Mouse (Mus musculus): ENCODE data around the gene Slc39a2.
A peak's percentile ranks its signal among the peaks of the same experiment; 100 is the strongest.
"Not testable (repeated sequence)": the region's sequence is repeated elsewhere in the genome, so short reads cannot be mapped to it uniquely, and the experiment has no call there.

Slc39a2 gene

DNA sequence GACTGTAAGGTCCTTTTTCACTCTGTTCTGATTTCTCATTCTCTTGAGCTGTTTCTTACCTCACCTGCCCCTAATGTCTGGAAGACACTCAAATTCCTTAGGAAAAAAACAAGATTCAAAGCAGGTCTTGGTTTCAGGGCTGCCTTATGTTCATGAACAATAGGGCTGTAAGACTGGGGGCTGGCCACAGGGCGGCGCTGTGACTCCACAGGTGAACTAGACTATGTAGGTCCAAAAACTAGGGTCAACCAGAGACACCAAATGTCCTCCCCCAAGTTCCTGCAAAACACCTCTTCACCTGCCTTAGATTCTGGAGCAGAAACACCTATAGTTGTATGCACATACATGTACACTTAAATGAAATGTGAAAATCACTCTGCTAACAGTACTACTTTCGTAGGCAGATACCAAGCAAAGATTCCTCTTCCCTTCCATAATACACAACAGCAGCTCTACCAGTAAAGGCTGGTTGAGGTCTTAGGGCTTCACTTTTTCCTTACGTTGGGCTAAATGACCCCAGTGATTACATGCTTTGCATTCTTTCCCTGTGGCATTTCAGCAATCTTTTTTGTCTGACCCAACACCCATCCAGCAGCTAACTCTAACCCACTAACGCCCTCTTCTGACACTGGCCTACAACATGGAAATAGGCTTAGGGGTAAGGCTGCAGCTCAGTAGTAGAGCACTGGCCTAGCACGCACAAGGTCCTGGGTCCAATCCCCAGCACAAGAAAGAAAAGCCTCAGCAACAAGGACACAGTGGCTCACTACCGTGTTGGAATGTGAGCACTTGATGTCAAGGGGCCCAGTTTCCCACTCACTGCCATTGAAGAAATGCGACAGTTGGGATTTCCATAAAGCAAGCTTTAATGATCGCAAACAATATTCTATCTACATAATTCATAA, 10.4 kb downstream of the Slc39a2 start:
- peak; percentile 90 for DNase-seq (ENCODE audit: low spot score)

GRCm38 (mm10) chr14:51903782-51904181, 11.1 kb downstream of the Slc39a2 start:
- no peak for DNase-seq (ENCODE audit: low spot score)

DNA sequence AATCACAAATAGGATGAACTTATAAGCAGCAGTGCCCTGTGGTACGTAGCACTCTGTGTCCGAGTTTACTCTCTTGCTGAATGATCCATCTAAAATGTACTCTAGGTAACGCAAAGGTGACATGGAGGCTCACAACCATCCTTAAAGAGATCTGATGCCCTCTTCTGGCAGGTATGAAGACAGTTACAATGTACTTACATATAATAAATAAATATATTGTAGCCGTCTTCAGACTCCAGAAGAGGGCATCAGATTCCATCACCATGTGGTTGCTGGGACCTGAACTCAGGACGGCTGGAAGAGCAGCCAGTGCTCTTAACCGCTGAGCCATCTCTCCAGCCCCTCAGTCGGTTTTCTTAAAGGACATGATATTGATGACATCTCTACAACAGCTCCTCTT, 12.0 kb downstream of the Slc39a2 start:
- no peak for DNase-seq (ENCODE audit: low spot score)

- DNase-seq (ENCODE audit: low spot score), result no peak
Observed at GRCm38 (mm10) chr14:51906102-51906501, 13.4 kb downstream of the Slc39a2 start.

DNA sequence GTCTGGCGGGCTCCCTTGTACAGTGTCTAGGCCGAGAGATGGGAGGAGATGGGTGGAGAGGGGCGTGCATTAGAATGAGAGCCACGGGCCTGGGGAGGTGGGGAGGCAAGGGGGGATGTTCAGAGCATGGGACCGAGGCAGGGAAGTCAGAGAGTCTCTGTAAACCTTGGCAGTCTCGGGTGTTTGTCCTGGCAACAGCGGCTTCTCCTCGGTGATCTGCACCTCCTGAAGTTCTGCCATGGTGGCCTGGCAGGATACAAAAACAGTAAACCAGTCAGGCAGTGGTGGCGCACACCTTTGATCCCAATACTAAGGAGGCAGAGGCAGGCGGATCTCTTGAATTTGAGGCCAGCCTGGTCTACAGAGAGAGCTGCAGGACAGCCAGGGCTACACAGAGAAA, 18.6 kb downstream of the Slc39a2 start:
- DNase-seq (ENCODE audit: low spot score), result no peak

- no peak for DNase-seq (ENCODE audit: low spot score)
Observed at GRCm38 (mm10) chr14:51912391-51913061, 19.8 kb downstream of the Slc39a2 start.

DNA sequence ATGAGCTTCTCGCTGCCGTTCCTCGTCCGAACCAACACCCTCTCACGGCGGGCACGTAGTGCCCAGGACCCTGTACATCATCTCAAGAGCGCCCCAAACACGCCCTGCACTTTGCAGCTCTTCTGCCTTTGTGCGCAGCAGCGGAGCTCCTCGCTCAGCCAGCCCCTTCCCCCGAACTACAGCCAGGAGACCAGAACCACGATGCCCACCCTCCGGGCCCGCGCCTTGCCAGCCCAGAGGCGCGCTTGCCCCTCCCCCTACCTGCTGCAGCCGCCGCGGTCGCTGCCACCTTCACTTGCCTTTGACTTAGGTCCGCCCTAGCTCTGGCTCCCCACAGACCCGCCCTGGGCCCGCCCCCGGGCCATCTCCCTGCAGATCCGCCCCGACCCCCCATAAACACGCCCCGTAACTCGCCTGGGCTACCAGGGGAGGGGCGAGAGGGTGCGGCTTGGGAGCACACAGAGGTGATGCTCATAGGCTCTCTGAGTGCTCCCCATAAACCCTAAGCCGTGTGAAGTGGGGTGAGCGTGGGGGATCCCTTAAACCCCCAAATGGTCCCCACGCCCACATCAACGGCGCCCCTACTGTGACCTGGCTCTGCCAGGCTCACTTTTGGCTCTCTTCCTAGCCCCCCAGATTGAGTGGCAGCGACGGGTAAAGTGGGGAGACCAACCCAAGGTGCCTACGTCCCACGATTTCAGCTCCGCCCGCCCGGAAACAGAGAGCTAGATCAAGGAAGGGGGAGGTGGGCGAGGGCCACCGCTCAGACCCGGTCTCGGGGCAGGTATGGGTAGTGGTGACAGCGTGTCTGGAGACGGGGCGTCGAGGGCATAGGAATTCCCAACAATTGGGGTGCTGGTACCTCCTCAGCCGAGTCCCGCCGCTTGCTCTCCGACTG, 20.6 kb downstream of the Slc39a2 start:
- DNase-seq (ENCODE audit: low spot score), result peak; percentile 76

GRCm38 (mm10) chr14:51913960-51914762, 21.5 kb downstream of the Slc39a2 start, which contains the start of gene Ndrg2:
TSS of gene Ndrg2 (minus strand) at chr14:51914158.
- no peak for DNase-seq (ENCODE audit: low spot score)

DNA sequence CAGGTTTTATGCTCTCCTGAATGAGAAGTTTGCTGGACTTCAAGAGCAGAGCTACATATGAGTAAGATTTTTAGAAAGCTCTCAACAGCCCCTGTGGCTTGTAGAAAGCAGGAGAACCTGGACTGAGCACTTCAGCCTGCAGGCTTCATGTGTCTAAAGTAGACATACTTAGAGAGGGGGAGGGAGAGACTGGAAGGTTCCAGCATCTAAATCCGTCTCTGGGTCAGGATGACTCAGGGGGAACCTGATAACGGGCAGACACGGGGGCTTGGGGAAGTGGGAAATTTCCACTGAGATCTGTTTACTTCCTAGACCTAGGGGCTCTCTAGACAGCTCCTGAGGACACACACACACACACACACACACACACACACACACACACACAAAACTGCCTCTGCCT, 22.3 kb downstream of the Slc39a2 start:
- DNase-seq (ENCODE audit: low spot score), result no peak

GRCm38 (mm10) chr14:51916539-51916938, 23.9 kb downstream of the Slc39a2 start:
- DNase-seq (ENCODE audit: low spot score), result no peak

- DNase-seq (ENCODE audit: low spot score), result no peak
Observed at GRCm38 (mm10) chr14:51918125-51918524, 25.4 kb downstream of the Slc39a2 start, which contains the start of gene Tppp2. TSS of gene Tppp2 (plus strand) at chr14:51918425.

DNA sequence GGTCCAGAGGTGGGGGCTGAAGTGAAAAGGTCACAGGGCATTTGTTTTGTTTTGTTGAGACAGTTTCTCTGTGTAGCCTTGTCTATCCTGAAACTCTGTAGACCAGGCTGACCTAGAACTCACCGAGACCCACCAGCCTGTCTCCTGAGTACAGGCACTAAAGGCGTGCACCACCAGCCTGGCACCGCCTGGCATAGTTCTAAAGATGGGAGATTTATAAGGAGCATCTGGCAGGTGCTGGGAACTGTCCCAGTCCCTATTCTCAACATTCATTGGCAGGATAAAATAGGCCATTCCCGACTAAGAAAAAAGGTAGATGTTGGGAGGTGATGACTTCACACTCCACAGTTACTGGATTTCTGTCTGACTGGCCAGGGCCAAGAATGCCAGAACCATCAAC, 26.3 kb downstream of the Slc39a2 start:
- no peak for DNase-seq (ENCODE audit: low spot score)

DNA sequence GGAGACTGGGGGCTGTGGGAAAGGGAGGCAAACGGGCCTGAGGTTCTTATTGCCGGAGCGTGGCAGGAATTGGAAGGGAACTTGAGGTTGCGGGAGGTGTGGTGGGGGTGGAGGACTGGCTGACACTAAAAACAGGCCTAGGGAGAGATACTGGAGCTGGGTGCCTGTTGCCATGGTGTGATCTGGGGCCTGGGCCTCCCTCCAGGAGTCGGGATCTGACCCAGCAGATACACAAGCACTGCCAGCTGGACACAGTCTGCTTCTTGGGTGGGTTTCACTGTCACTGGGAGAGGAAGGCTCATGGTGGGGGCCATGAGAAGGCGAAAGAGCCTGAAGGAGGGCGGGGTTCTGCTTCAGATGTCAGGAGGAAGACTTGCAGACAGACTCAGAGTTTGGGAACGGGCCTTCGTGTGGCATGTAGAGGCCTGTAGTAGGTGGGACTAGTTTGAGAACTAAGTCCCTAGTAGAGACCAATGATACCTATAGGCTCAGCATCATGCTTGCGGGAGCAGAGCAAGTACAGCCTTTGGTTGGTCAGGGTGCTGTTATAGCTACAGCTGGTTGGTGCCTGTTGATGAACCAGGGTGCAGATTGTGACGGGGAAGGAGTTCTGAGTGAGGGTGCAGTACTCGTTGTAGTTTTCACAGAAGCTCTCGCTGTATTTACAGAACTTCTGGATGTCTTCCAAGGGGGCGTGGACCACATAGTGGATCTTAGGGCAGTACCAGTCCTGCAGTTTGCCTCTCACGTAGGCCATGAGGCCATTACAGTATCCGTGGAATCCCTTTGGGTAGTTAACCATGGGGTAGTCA, 29.3 kb downstream of the Slc39a2 start:
- no peak for DNase-seq (ENCODE audit: low spot score)

DNA sequence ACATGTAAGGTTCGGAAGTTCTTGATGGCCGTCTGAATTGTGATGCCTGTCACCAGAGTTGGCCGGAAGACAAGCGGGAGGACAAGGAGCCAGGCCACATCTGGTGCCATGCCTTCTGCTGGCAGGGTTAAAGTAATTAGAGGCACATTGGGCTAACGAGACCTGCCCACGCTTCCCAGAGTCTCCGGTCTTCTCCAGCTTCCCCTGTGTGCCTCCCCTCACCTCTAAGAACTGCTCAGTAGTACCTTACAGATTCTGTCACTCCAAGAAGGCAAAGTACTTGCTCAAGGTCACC, 29.8 kb downstream of the Slc39a2 start, which contains the start of gene Rnase13:
TSS of gene Rnase13 (minus strand) at position 203 of the 295 bp plus-strand sequence.
- no peak for DNase-seq (ENCODE audit: low spot score)

DNA sequence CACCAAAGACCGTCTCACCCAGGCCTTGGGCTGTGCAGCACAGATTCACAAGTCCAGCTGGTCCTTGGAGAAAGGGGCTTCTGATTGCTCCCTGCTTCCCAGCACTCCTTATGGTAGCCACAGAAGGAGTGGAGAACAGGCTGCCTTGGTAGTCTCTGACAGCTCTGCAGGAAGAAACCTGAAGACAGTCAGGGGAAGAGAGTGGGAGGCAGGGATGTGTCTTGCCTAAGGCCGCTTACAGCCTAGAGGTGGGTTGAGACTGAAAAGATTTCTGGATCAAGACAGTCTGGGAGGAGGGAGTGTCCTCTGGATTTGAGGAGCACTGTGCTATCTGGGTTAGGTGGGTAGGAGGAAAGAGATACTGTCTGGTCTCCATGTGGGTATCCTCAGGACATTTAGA, 30.2 kb downstream of the Slc39a2 start:
- no peak for DNase-seq (ENCODE audit: low spot score)

DNA sequence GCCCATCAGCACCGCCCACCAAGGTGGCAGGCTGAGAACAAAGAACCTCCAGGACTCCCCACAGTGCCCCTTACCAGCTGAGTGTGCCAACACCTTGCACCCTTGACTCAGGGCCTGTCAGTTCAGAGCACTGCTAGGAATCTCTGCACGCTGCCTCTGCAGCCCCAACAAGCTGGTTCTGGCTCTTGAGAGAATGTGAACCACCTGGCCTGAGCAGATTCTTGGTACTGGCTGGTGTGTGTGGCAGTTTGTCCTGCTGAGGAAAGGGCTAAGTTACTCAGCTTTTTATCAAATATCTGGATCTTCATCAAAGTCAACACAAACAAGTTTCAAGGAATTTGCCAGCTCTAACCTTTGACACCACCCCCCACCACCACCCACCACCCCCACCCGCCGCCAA, 30.8 kb downstream of the Slc39a2 start:
- DNase-seq (ENCODE audit: low spot score), result no peak

- DNase-seq (ENCODE audit: low spot score), result not testable (repeated sequence)
Observed at GRCm38 (mm10) chr14:51926930-51927329, 34.2 kb downstream of the Slc39a2 start.

- DNase-seq (ENCODE audit: low spot score), result no peak
Observed at GRCm38 (mm10) chr14:51929309-51929943, 36.7 kb downstream of the Slc39a2 start.

GRCm38 (mm10) chr14:51929968-51930367, 37.3 kb downstream of the Slc39a2 start:
- DNase-seq (ENCODE audit: low spot score), result no peak

DNA sequence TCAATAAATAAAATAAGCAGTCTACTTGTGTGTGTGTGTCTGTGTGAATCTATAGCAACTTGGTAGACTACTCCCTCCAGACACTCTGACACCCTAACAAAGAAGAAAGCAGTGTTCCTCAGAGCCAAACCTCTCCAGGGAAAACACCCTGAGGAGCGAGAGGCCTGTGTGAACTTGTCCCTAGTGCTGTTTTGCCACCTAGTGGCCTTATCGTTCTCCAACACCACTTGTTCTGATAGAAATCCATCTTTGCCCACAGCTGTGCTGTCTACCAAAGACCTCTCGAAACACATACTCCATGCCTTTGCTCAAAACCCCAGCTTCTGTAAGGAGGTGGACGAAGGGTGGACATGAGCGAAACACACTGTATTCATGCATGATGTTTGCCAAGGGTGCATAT, 38.1 kb downstream of the Slc39a2 start:
- no peak for DNase-seq (ENCODE audit: low spot score)

Measured in urinary bladder, postnatal 25 days (tissue).